Mouse (Mus musculus) G1E (cell line): ENCODE data around the gene Fus. TPM values are rescaled to one million over a fixed set of nuclear protein-coding genes. Genes with fewer than 3 reads are reported as not detected.

Source experiments
- ATAC-seq: 2 replicates; pipeline ENCODE4 v1.8.0; 2016; ENCODE audit warnings: mild to moderate bottlenecking; ENCODE audit not compliant: insufficient number of reproducible peaks, poor library complexity, low FRiP score, severe bottlenecking; ENCODE audit errors: extremely low read depth
- DNase-seq: peaks from one replicate; pipeline ENCODE4 v3.0.0; 2012; ENCODE audit warnings: low spot score
- H3K27me3 ChIP-seq: 2 replicates; pipeline ENCODE4 v1.6.1; 2012; ENCODE audit warnings: mild to moderate bottlenecking, low read length, inconsistent platforms; ENCODE audit not compliant: insufficient read depth
- H3K36me3 ChIP-seq: replicated peaks from 2 replicates; pipeline ENCODE3; 2012; ENCODE audit warnings: mild to moderate bottlenecking, inconsistent platforms
- H3K4me1 ChIP-seq: 2 replicates; pipeline ENCODE4 v1.6.1; 2012; ENCODE audit warnings: low read depth, low read length, inconsistent platforms, mixed read lengths; ENCODE audit not compliant: insufficient read depth
- H3K4me3 ChIP-seq: 2 replicates; pipeline ENCODE4 v1.5.1; 2012; ENCODE audit warnings: low read depth, mild to moderate bottlenecking, inconsistent platforms, low read length, moderate library complexity, mixed read lengths
- H3K9me3 ChIP-seq: replicated peaks from 2 replicates; pipeline ENCODE4 v1.6.1; 2012; ENCODE audit warnings: inconsistent platforms
- CTCF ChIP-seq: IDR thresholded peaks from 2 replicates; pipeline ENCODE4 v1.5.1; 2012; ENCODE audit warnings: low read depth, low read length, inconsistent platforms, mixed read lengths
- GATA1 ChIP-seq: IDR thresholded peaks from 2 replicates; pipeline ENCODE4 v1.6.1; 2012; ENCODE audit warnings: borderline replicate concordance, low read length, inconsistent platforms, mixed read lengths
- GATA2 ChIP-seq: IDR thresholded peaks from 2 replicates; pipeline ENCODE4 v1.6.1; 2012; ENCODE audit warnings: low read depth, low read length, inconsistent platforms, borderline replicate concordance
- POLR2AphosphoS5 ChIP-seq: IDR thresholded peaks from 2 replicates; pipeline ENCODE4 v1.6.1; 2012; ENCODE audit warnings: low read depth, low read length, inconsistent platforms; ENCODE audit not compliant: insufficient replicate concordance
- TAL1 ChIP-seq: conservative IDR thresholded peaks from 2 replicates; pipeline ENCODE4 v1.6.1; 2012; ENCODE audit warnings: low read depth, low read length, inconsistent platforms, mixed read lengths
- polyA plus RNA-seq: library from polyadenylated mRNA; stranded (reverse); fragments of >175 nt; gene quantifications from 2 replicates; pipeline ENCODE4 v1.2.3, GENCODE M21; 2012
- total RNA-seq, 2 experiments: library from RNA; stranded (forward) in 1 of 2; stranded (reverse) in 1 of 2; fragments of 200-1000 nt in 1 of 2; fragments of >200 nt in 1 of 2; fragmentation: Nextera tagmentation in 1 of 2; gene quantifications; 2 replicates each; pipeline ENCODE4 v1.2.3; 2014 to 2017

The Fus gene
- total and polyA plus RNA-seq, 3 experiments: 45.5 to 604 (median 211) TPM

DNA sequence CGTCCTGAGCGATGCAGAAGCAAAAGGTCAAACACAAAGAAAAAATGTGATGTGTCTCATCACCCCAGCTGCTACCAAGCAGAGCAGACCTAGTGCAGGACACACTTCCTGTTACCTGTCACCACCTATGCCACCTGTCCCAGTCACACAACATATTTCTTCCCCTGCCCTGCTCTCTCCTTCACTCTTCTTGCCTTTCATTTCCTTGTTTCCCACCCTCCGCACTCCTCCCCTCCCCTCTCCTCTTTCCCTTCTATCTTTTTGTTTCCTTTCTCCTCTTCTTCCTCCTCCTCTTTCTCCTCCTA, 65.7 kb downstream of the Fus start:
- no peak for ATAC-seq
- H3K9me3 ChIP-seq: no peaks in the 10 kb centered on the region
- no peaks in the 10 kb centered on the region for H3K4me1 ChIP-seq
- DNase-seq: no peak
- no peaks in the 10 kb centered on the region for H3K36me3 ChIP-seq
- H3K4me3 ChIP-seq: no peak overlapping the region
- TF ChIP-seq GATA2 (no peak), POLR2AphosphoS5 (no peak), CTCF (no peak), TAL1 (no peak), GATA1 (no peak)
- H3K27me3 ChIP-seq: peaks cover 7% of the 10 kb centered on the region; the same call in 1 of the 2 replicates

GRCm38 (mm10) chr7:128033616-128034015, 66.4 kb downstream of the Fus start:
- DNase-seq (no peak), ATAC-seq (no peak)
- H3K4me3 ChIP-seq: no peak overlapping the region
- H3K27me3 ChIP-seq: peaks cover 7% of the 10 kb centered on the region; the same call in 1 of the 2 replicates
- no peaks in the 10 kb centered on the region for H3K4me1 ChIP-seq
- H3K36me3 ChIP-seq: no peaks in the 10 kb centered on the region
- H3K9me3 ChIP-seq: no peaks in the 10 kb centered on the region
- TF ChIP-seq POLR2AphosphoS5: no peak
- TF ChIP-seq TAL1: no peak
- no peak for TF ChIP-seq CTCF
- TF ChIP-seq GATA2: no peak
- TF ChIP-seq GATA1: no peak

Other genes starting within 250 kb of the Fus start
Only the 20 nearest of the 24 such genes appear.
- gene Setd1a, start 190.8 kb upstream of the Fus start, total RNA-seq (2014; fragmentation: Nextera tagmentation): 104 and 115 TPM in 2 replicates
- 9.1 and 10.0 TPM in 2 replicates for gene Setd1a, start 190.8 kb upstream of the Fus start, total RNA-seq (2017)
- gene Setd1a, start 190.8 kb upstream of the Fus start, polyA plus RNA-seq: 103 and 118 TPM in 2 replicates
- gene Gm49388, start 181.8 kb upstream of the Fus start, total RNA-seq (2014; fragmentation: Nextera tagmentation): 4.7 and 8.4 TPM in 2 replicates
- 0.23 TPM in 1 of 2 replicates, not detected in the other for gene Gm49388, start 181.8 kb upstream of the Fus start, total RNA-seq (2017)
- 0.12 and 1.1 TPM in 2 replicates for gene Gm49388, start 181.8 kb upstream of the Fus start, polyA plus RNA-seq
- gene Hsd3b7, start 166.9 kb upstream of the Fus start, total RNA-seq (2014; fragmentation: Nextera tagmentation): 11.2 and 17.2 TPM in 2 replicates
- gene Hsd3b7, start 166.9 kb upstream of the Fus start, total RNA-seq (2017): 42.3 and 52.1 TPM in 2 replicates
- gene Hsd3b7, start 166.9 kb upstream of the Fus start, polyA plus RNA-seq: 10.6 and 19.7 TPM in 2 replicates
- gene Stx4a, start 143.2 kb upstream of the Fus start, total RNA-seq (2014; fragmentation: Nextera tagmentation): 26.9 and 36.0 TPM in 2 replicates
- 46.1 and 55.7 TPM in 2 replicates for gene Stx4a, start 143.2 kb upstream of the Fus start, total RNA-seq (2017)
- gene Stx4a, start 143.2 kb upstream of the Fus start, polyA plus RNA-seq: 64.9 and 69.9 TPM in 2 replicates
- gene Stx1b, start 142.9 kb upstream of the Fus start, total RNA-seq (2014; fragmentation: Nextera tagmentation): 0.15 and 0.24 TPM in 2 replicates
- 0.06 and 0.16 TPM in 2 replicates for gene Stx1b, start 142.9 kb upstream of the Fus start, total RNA-seq (2017)
- 0.02 and 0.10 TPM in 2 replicates for gene Stx1b, start 142.9 kb upstream of the Fus start, polyA plus RNA-seq
- gene Zfp646, start 91.2 kb upstream of the Fus start, total RNA-seq (2014; fragmentation: Nextera tagmentation): 46.8 and 58.5 TPM in 2 replicates
- gene Zfp646, start 91.2 kb upstream of the Fus start, total RNA-seq (2017): 42.1 and 45.0 TPM in 2 replicates
- gene Zfp646, start 91.2 kb upstream of the Fus start, polyA plus RNA-seq: 27.9 and 36.7 TPM in 2 replicates
- gene Zfp668, start 90.6 kb upstream of the Fus start, total RNA-seq (2014; fragmentation: Nextera tagmentation): 9.2 and 14.9 TPM in 2 replicates
- 4.2 and 5.7 TPM in 2 replicates for gene Zfp668, start 90.6 kb upstream of the Fus start, total RNA-seq (2017)
- gene Zfp668, start 90.6 kb upstream of the Fus start, polyA plus RNA-seq: 33.9 and 39.5 TPM in 2 replicates
- 0.58 TPM in 1 of 2 replicates, not detected in the other for gene Prss53, start 76.5 kb upstream of the Fus start, total RNA-seq (2014; fragmentation: Nextera tagmentation)
- gene Prss53, start 76.5 kb upstream of the Fus start, total RNA-seq (2017): 0.29 and 0.38 TPM in 2 replicates
- 0.76 and 0.80 TPM in 2 replicates for gene Prss53, start 76.5 kb upstream of the Fus start, polyA plus RNA-seq
- gene Gm21974, start 72.0 kb upstream of the Fus start, total RNA-seq (2014; fragmentation: Nextera tagmentation): not detected in 2 replicates
- not detected in 2 replicates for gene Gm21974, start 72.0 kb upstream of the Fus start, total RNA-seq (2017)
- gene Gm21974, start 72.0 kb upstream of the Fus start, polyA plus RNA-seq: not detected in 2 replicates
- 53.0 and 68.8 TPM in 2 replicates for gene Vkorc1, start 71.8 kb upstream of the Fus start, total RNA-seq (2014; fragmentation: Nextera tagmentation)
- 8.9 and 11.0 TPM in 2 replicates for gene Vkorc1, start 71.8 kb upstream of the Fus start, total RNA-seq (2017)
- gene Vkorc1, start 71.8 kb upstream of the Fus start, polyA plus RNA-seq: 12.6 and 16.7 TPM in 2 replicates
- gene Bckdk, start 63.4 kb upstream of the Fus start, total RNA-seq (2014; fragmentation: Nextera tagmentation): 73.4 and 80.0 TPM in 2 replicates
- gene Bckdk, start 63.4 kb upstream of the Fus start, total RNA-seq (2017): 40.4 and 49.2 TPM in 2 replicates
- gene Bckdk, start 63.4 kb upstream of the Fus start, polyA plus RNA-seq: 114 and 134 TPM in 2 replicates
- gene Kat8, start 54.9 kb upstream of the Fus start, total RNA-seq (2014; fragmentation: Nextera tagmentation): 39.0 and 45.1 TPM in 2 replicates
- 44.0 and 44.5 TPM in 2 replicates for gene Kat8, start 54.9 kb upstream of the Fus start, total RNA-seq (2017)
- gene Kat8, start 54.9 kb upstream of the Fus start, polyA plus RNA-seq: 6.8 and 7.4 TPM in 2 replicates
- not detected in 2 replicates for gene Prss8, start 37.4 kb upstream of the Fus start, total RNA-seq (2014; fragmentation: Nextera tagmentation)
- 0.05 TPM in 1 of 2 replicates, not detected in the other for gene Prss8, start 37.4 kb upstream of the Fus start, total RNA-seq (2017)
- not detected in 2 replicates for gene Prss8, start 37.4 kb upstream of the Fus start, polyA plus RNA-seq
- 4.0 and 5.4 TPM in 2 replicates for gene Prss36, start 20.7 kb upstream of the Fus start, total RNA-seq (2014; fragmentation: Nextera tagmentation)
- gene Prss36, start 20.7 kb upstream of the Fus start, total RNA-seq (2017): 0.76 and 4.9 TPM in 2 replicates
- 8.5 and 8.9 TPM in 2 replicates for gene Prss36, start 20.7 kb upstream of the Fus start, polyA plus RNA-seq
- 2.0 and 2.4 TPM in 2 replicates for gene Pycard, start 26.4 kb downstream of the Fus start, total RNA-seq (2014; fragmentation: Nextera tagmentation)
- 3.3 and 3.5 TPM in 2 replicates for gene Pycard, start 26.4 kb downstream of the Fus start, total RNA-seq (2017)
- gene Pycard, start 26.4 kb downstream of the Fus start, polyA plus RNA-seq: 1.2 and 1.3 TPM in 2 replicates
- gene Trim72, start 36.5 kb downstream of the Fus start, total RNA-seq (2014; fragmentation: Nextera tagmentation): not detected in 2 replicates
- 0.06 and 0.16 TPM in 2 replicates for gene Trim72, start 36.5 kb downstream of the Fus start, total RNA-seq (2017)
- 0.03 and 0.04 TPM in 2 replicates for gene Trim72, start 36.5 kb downstream of the Fus start, polyA plus RNA-seq
- 0.30 TPM in 1 of 2 replicates, not detected in the other for gene Itgam, start 95.2 kb downstream of the Fus start, total RNA-seq (2014; fragmentation: Nextera tagmentation)
- gene Itgam, start 95.2 kb downstream of the Fus start, total RNA-seq (2017): 0.22 and 0.29 TPM in 2 replicates
- gene Itgam, start 95.2 kb downstream of the Fus start, polyA plus RNA-seq: 0.02 and 0.07 TPM in 2 replicates
- gene Gm49368, start 95.2 kb downstream of the Fus start, total RNA-seq (2014; fragmentation: Nextera tagmentation): not detected in 2 replicates
- not detected in 2 replicates for gene Gm49368, start 95.2 kb downstream of the Fus start, total RNA-seq (2017)
- gene Gm49368, start 95.2 kb downstream of the Fus start, polyA plus RNA-seq: 0.03 TPM in 1 of 2 replicates, not detected in the other
- not detected in 2 replicates for gene Itgax, start 162.1 kb downstream of the Fus start, total RNA-seq (2014; fragmentation: Nextera tagmentation)
- 0.11 and 0.58 TPM in 2 replicates for gene Itgax, start 162.1 kb downstream of the Fus start, total RNA-seq (2017)
- gene Itgax, start 162.1 kb downstream of the Fus start, polyA plus RNA-seq: not detected in 2 replicates
- gene Itgad, start 186.9 kb downstream of the Fus start, total RNA-seq (2014; fragmentation: Nextera tagmentation): not detected in 2 replicates
- 0.23 TPM in 1 of 2 replicates, not detected in the other for gene Itgad, start 186.9 kb downstream of the Fus start, total RNA-seq (2017)
- 0.01 and 0.06 TPM in 2 replicates for gene Itgad, start 186.9 kb downstream of the Fus start, polyA plus RNA-seq